Mouse (Mus musculus) embryonic facial prominence, embryonic 11.5 days (tissue): ENCODE measurements around the gene Sytl3. TPM values are rescaled to one million over a fixed set of nuclear protein-coding genes. Genes with fewer than 3 reads are reported as not detected.
A peak's percentile ranks its signal among the peaks of the same experiment; 100 is the strongest.
"Not testable (repeated sequence)": the region's sequence is repeated elsewhere in the genome, so short reads cannot be mapped to it uniquely, and the experiment has no call there.

Experiments
- ATAC-seq: fragments of 200-750 bp; cut with Nextera tagmentation; replicated peaks from 2 replicates; pipeline ENCODE4 v1.8.0; 2017; ENCODE audit warnings: low read depth; ENCODE audit not compliant: insufficient number of reproducible peaks, low FRiP score, low TSS enrichment
- DNase-seq: peaks from one replicate; pipeline ENCODE4 v3.0.0-alpha.2; 2015; ENCODE audit warnings: low spot score
- H3K27ac ChIP-seq: fragments of 300-500 bp; sonication (generic); replicated peaks from 2 replicates; pipeline ENCODE4 v1.5.1; 2014; ENCODE audit warnings: mild to moderate bottlenecking, low read depth, low read length, control low read depth
- H3K27me3 ChIP-seq: fragments of 300-500 bp; sonication (generic); 2 replicates; pipeline ENCODE4 v1.6.1; 2014; ENCODE audit warnings: mild to moderate bottlenecking, low read length, moderate library complexity, mixed read lengths; ENCODE audit not compliant: control insufficient read depth, insufficient read depth
- H3K36me3 ChIP-seq: fragments of 300-500 bp; sonication (generic); replicated peaks from 2 replicates; pipeline ENCODE4 v1.6.1; 2014; ENCODE audit warnings: low read depth, mild to moderate bottlenecking, low read length, moderate library complexity, mixed read lengths; ENCODE audit not compliant: control insufficient read depth, insufficient read depth
- H3K4me1 ChIP-seq: fragments of 300-500 bp; sonication (generic); 2 replicates; pipeline ENCODE4 v1.6.1; 2014; ENCODE audit warnings: low read length, mixed read lengths; ENCODE audit not compliant: control insufficient read depth, insufficient read depth
- H3K4me2 ChIP-seq: fragments of 300-500 bp; sonication (generic); 2 replicates; pipeline ENCODE4 v1.6.1; 2014; ENCODE audit warnings: low read depth, mild to moderate bottlenecking, control low read depth, low read length, moderate library complexity
- H3K4me3 ChIP-seq: fragments of 300-500 bp; sonication (generic); 2 replicates; pipeline ENCODE4 v1.5.1; 2014; ENCODE audit warnings: low read depth, low read length, control low read depth
- H3K9ac ChIP-seq: fragments of 300-500 bp; sonication (generic); replicated peaks from 2 replicates; pipeline ENCODE4 v1.6.1; 2014; ENCODE audit warnings: mild to moderate bottlenecking, control low read depth, low read length
- H3K9me3 ChIP-seq: fragments of 300-500 bp; sonication (generic); replicated peaks from 2 replicates; pipeline ENCODE4 v1.6.1; 2016; ENCODE audit warnings: mild to moderate bottlenecking, low read length, inconsistent platforms, mixed read lengths; ENCODE audit not compliant: control insufficient read depth
- WGBS: fragments of 180-500 bp; shearing (Covaris S2); extraction: QIAGEN DNeasy Blood & Tissue Kit; methylation state at CpG from one replicate; pipeline ENCODE4 v1.1.7; 2014; 5-methylcytosine and 5-hydroxymethylcytosine counted together
- polyA plus RNA-seq: library from polyadenylated mRNA; unstranded; fragments of >200 nt; fragmentation: Nextera tagmentation; extraction: Ambion mirVana; gene quantifications from 2 replicates; pipeline ENCODE4 v1.2.1, GENCODE M21; 2014

Sytl3 gene
- polyA plus RNA-seq, 1 experiment from 2014 or later = not detected

DNA sequence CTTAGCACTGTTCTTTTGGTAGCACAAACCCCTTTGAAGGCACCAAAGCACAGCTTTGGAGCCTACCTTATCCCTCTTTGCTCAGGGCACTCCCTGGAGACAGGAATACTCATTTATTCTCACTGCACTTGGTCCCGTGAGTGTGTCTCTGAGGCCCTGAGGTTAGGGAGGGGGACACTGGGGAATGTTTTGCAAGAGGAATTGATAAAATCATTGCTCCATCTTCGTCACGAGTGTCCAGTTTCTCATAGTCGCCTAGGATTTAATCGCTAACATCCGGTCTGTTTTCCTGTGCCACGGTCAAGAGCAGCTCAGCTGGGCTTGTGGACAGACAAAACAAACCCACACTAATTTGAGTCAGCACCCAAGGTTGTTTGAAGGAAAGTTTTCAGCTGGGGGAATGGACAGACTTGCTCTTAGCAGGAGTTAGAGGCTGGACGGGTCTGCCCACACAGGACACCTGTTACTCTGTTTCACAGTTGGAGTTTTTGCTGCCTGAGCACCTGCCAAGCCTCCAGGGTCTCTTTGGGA, 26.5 kb downstream of the Sytl3 start:
- ATAC-seq = peak; percentile 25; the same call in 1 of the 2 replicates
- H3K4me3 ChIP-seq, DNase-seq, H3K4me2 ChIP-seq, H3K9ac ChIP-seq, H3K4me1 ChIP-seq, H3K27me3 ChIP-seq, H3K27ac ChIP-seq, H3K36me3 ChIP-seq, H3K9me3 ChIP-seq: not testable (repeated sequence)
- WGBS = 27% methylated on average over 3 of the region's 8 CpGs

DNA sequence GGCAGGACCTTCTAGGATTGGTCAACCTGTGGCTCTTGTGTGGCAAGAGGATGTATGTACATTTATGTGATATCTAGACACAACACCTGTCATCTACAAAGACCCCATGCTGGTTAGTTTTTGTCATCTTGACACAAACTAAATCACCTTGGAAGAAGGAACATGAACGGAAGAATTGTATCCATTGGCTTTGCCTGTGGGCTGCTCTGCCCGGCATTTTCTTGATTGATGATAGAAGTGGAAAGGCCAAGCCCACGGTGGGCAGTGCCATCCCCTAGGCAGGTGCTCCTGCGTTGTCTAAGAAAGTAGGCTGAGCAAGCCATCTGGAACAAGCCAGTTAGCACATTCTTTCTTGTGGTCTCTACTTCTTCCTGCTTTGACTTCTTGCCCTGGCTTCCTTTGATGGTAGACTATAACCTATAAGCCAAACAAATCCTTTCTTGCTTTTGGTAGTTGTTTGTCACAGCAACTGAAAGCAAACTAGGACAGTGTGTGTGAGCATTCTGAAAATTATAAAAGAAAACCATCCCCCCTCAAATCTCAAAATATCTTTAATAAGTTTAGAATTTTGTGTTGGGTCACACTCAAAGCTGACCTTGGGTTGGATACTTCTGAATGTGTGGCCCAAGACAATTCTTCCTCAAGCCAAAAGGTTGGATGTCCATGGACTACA, 27.5 kb downstream of the Sytl3 start:
- not testable (repeated sequence) for H3K4me2 ChIP-seq, H3K9ac ChIP-seq, DNase-seq, H3K27me3 ChIP-seq, H3K27ac ChIP-seq, H3K4me3 ChIP-seq, H3K4me1 ChIP-seq, ATAC-seq, H3K9me3 ChIP-seq, H3K36me3 ChIP-seq
- WGBS = 96% methylated on average over 2 of the region's 4 CpGs

DNA sequence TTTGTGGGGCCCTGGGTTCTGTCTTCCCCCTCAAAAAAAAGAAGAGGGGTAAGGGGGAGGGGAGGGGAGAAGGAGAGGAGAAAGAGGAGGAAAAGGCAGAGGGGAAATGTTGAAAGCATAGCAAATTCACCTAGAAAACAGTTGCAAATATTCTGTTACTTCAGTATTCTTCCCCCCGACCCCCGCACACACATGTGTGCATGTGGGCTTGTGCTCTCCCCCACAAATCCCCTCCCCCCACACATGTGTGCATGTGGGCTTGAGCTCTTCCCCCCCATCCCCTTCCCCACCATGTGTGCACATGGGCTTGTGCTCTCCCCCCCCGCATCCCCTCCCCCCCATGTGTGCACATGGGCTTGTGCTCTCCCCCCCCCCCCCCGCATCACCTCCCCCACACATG, 30.5 kb downstream of the Sytl3 start:
- H3K4me2 ChIP-seq, H3K27ac ChIP-seq, H3K9ac ChIP-seq, H3K4me3 ChIP-seq, H3K9me3 ChIP-seq, H3K36me3 ChIP-seq, DNase-seq, ATAC-seq, H3K4me1 ChIP-seq, H3K27me3 ChIP-seq: not testable (repeated sequence)
- 87% methylated on average over 3 of the region's 4 CpGs for WGBS

GRCm38 (mm10) chr17:6691596-6691995, 32.7 kb downstream of the Sytl3 start:
- peak; percentile 61 for DNase-seq
- ATAC-seq, H3K4me2 ChIP-seq, H3K27ac ChIP-seq, H3K4me3 ChIP-seq, H3K9me3 ChIP-seq, H3K36me3 ChIP-seq, H3K27me3 ChIP-seq, H3K4me1 ChIP-seq, H3K9ac ChIP-seq: not testable (repeated sequence)
- WGBS = 16% methylated on average over 2 of the region's 2 CpGs

DNA sequence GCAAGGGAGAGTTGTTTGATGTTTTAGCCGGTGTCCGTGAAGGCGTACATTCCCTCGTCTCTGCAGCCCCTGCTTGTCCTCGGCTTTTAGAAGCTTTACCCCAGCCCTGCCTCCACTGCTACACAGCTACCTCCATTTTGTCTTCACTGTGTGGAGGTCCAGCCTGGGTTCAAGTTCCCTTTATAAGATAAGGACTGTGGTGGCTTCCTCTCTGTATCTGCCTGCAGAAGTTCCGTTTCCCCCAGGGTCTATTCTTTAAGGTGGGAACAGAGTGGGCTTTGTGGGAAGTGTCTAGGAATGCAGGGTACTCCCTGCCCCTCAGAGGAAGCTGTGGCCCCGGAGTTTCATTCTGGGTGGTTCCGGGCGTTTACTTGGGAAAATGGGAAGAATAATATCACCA, 36.8 kb downstream of the Sytl3 start:
- H3K4me2 ChIP-seq, ATAC-seq, H3K4me1 ChIP-seq, H3K9ac ChIP-seq, H3K36me3 ChIP-seq, DNase-seq, H3K27ac ChIP-seq, H3K27me3 ChIP-seq, H3K9me3 ChIP-seq, H3K4me3 ChIP-seq: not testable (repeated sequence)
- 77% methylated on average over 9 of the region's 9 CpGs for WGBS

GRCm38 (mm10) chr17:6696521-6696920, 37.6 kb downstream of the Sytl3 start:
- not testable (repeated sequence) for DNase-seq, H3K9me3 ChIP-seq, H3K4me2 ChIP-seq, H3K4me3 ChIP-seq, H3K9ac ChIP-seq, H3K4me1 ChIP-seq, ATAC-seq, H3K27ac ChIP-seq, H3K27me3 ChIP-seq, H3K36me3 ChIP-seq
- WGBS = 54% methylated on average over 8 of the region's 8 CpGs

DNA sequence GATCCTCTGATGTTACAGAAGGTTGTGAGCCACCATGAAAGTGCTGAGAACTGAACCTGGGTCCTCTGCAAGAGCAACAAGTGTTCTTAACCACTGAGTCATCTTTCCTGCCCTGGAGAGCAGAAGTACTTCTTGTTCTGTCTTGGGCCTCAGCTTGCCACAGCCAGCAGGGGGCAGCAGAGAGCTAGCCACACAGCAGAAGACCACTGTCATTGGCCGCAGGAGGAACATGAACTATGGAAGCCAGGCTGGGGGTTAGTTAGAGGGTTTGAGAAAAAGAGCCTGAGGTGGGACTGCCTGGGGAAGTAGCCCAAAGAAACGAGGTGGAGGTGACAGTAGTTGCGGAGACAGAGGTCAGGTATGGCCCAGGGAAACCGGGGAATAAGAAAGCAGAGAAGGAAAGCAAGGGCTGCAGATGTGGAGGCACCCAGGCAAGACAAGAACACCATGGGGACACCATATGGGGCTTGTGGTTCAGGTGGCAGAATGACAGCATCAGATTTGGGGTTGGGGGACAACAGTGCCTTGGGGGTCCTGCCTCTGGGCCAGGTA, 38.4 kb downstream of the Sytl3 start:
- H3K36me3 ChIP-seq, H3K4me2 ChIP-seq, H3K4me1 ChIP-seq, H3K4me3 ChIP-seq, H3K27ac ChIP-seq, H3K27me3 ChIP-seq, H3K9ac ChIP-seq, H3K9me3 ChIP-seq: not testable (repeated sequence)
- 0 out of 2 replicates have a peak, but pooled peaks have one; percentile 61 for ATAC-seq
- WGBS = 35% methylated on average over 3 of the region's 4 CpGs
- peak; percentile 25 for DNase-seq

DNA sequence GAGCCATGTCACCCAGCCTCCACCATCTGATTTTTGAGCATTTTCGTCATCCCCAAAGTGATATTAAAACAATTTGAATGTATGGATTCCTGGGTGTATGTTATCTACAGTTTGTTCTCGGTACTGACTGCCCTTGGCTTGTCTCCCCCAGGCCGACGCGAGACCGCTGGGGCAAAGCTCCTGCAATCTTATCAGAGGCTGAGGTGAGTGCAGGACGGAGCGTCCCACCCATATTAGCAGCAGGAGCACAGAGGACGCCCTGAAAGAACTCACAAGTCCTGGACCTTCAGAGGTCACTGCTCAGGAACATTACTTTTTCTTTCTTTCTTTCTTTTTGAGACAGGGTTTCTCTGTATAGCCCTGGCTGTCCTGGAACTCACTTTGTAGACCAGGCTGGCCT, 40.6 kb downstream of the Sytl3 start:
- not testable (repeated sequence) for H3K9me3 ChIP-seq, DNase-seq, ATAC-seq

More for the DNA sequence above, 40.6 kb downstream of the Sytl3 start:
- H3K4me3 ChIP-seq, H3K27me3 ChIP-seq, H3K36me3 ChIP-seq, H3K9ac ChIP-seq, H3K4me2 ChIP-seq, H3K27ac ChIP-seq, H3K4me1 ChIP-seq: not testable (repeated sequence)
- 94% methylated on average over 8 of the region's 9 CpGs for WGBS
